Mouse (Mus musculus) MEL (cell line): ENCODE results near the gene Ddost.

Experiments
- CHD1 ChIP-seq: IDR thresholded peaks from 2 replicates; pipeline ENCODE4 v1.6.1; 2012; ENCODE audit warnings: low read depth, mild to moderate bottlenecking, inconsistent platforms, low read length, improper control_type of control experiment
- CTCF ChIP-seq, 3 experiments: IDR thresholded peaks in 2 of 3; conservative IDR thresholded peaks in 1 of 3; 2 replicates each; pipeline ENCODE4 v1.5.1; 2011 to 2012; ENCODE audit warnings: low read length in 3 of 3, low read depth in 2 of 3, mild to moderate bottlenecking in 2 of 3, improper control_type of control experiment in 1 of 3, inconsistent platforms in 1 of 3, mixed read lengths in 1 of 3, moderate library complexity in 1 of 3; ENCODE audit not compliant: control insufficient read depth in 1 of 3, insufficient read depth in 1 of 3, poor library complexity in 1 of 3, severe bottlenecking in 1 of 3
- GATA1 ChIP-seq: IDR thresholded peaks from 2 replicates; pipeline ENCODE4 v1.6.1; 2011; ENCODE audit warnings: low read depth, low read length, improper control_type of control experiment
- HCFC1 ChIP-seq: IDR thresholded peaks from 2 replicates; pipeline ENCODE4 v1.6.1; 2012; ENCODE audit warnings: low read depth, mild to moderate bottlenecking, inconsistent platforms, low read length, improper control_type of control experiment, moderate library complexity
- MAZ ChIP-seq: IDR thresholded peaks from 2 replicates; pipeline ENCODE4 v1.6.1; 2012; ENCODE audit warnings: low read depth, mild to moderate bottlenecking, inconsistent platforms, low read length, improper control_type of control experiment
- MYC ChIP-seq: IDR thresholded peaks from 2 replicates; pipeline ENCODE4 v1.6.1; 2011; ENCODE audit warnings: low read depth, mild to moderate bottlenecking, low read length, improper control_type of control experiment, moderate library complexity
- NRF1 ChIP-seq: IDR thresholded peaks from 2 replicates; pipeline ENCODE4 v1.6.1; 2014; ENCODE audit warnings: low read depth, mild to moderate bottlenecking, inconsistent platforms, low read length, improper control_type of control experiment, moderate library complexity; ENCODE audit not compliant: poor library complexity, insufficient read depth, severe bottlenecking
- POLR2AphosphoS5 ChIP-seq: IDR thresholded peaks from 2 replicates; pipeline ENCODE4 v1.6.1; 2012; ENCODE audit warnings: low read depth, borderline replicate concordance, mild to moderate bottlenecking, inconsistent platforms, low read length, moderate library complexity, mixed read lengths
- RAD21 ChIP-seq: IDR thresholded peaks from 2 replicates; pipeline ENCODE4 v1.6.1; 2011; ENCODE audit warnings: mild to moderate bottlenecking, low read depth, low read length, improper control_type of control experiment
- SMC3 ChIP-seq: IDR thresholded peaks from 2 replicates; pipeline ENCODE4 v1.6.1; 2011; ENCODE audit warnings: low read depth, low read length, improper control_type of control experiment
- TAL1 ChIP-seq: IDR thresholded peaks from 2 replicates; pipeline ENCODE4 v1.6.1; 2012; ENCODE audit warnings: mild to moderate bottlenecking, inconsistent platforms, low read length, moderate library complexity, mixed read lengths
- ZC3H11A ChIP-seq: IDR thresholded peaks from 2 replicates; pipeline ENCODE4 v1.6.1; 2012; ENCODE audit warnings: low read depth, mild to moderate bottlenecking, inconsistent platforms, low read length, improper control_type of control experiment
- ZMIZ1 ChIP-seq: IDR thresholded peaks from 2 replicates; pipeline ENCODE4 v1.6.1; 2012; ENCODE audit warnings: low read depth, mild to moderate bottlenecking, inconsistent platforms, low read length, improper control_type of control experiment, moderate library complexity
- ZNF384 ChIP-seq: IDR thresholded peaks from 2 replicates; pipeline ENCODE4 v1.6.1; 2012; ENCODE audit warnings: low read depth, mild to moderate bottlenecking, inconsistent platforms, low read length, improper control_type of control experiment

GRCm38 (mm10) chr4:138292028-138292427 lies 12.5 kb upstream of the Ddost start:
- TF ChIP-seq CTCF (IDR thresholded peaks at IDR 0.05 in 2 of 3, conservative IDR thresholded peaks at IDR 0.05 in 1 of 3; ENCODE audit: control insufficient read depth in 1 of 3, insufficient read depth in 1 of 3, low read depth in 2 of 3, low read length in 3 of 3, poor library complexity in 1 of 3, severe bottlenecking in 1 of 3): no peak
- no peak for TF ChIP-seq SMC3
- TF ChIP-seq POLR2AphosphoS5: no peak
- TF ChIP-seq MAZ: no peak
- TF ChIP-seq TAL1: no peak
- TF ChIP-seq HCFC1: no peak
- no peak for TF ChIP-seq CHD1
- no peak for TF ChIP-seq ZMIZ1
- no peak for TF ChIP-seq GATA1
- no peak for TF ChIP-seq ZC3H11A
- TF ChIP-seq MYC: no peak
- no peak for TF ChIP-seq RAD21
- TF ChIP-seq ZNF384: no peak
- no peak for TF ChIP-seq NRF1
